Mouse (Mus musculus): ENCODE results near the gene Galnt9.

GRCm38 (mm10) chr5:110525701-110526100 lies 18.5 kb upstream of the Galnt9 start:
- TF ChIP-seq CTCF (IDR thresholded peaks at IDR 0.05; ENCODE audit: low read depth, low read length) (no peak), POLR2A (IDR thresholded peaks at IDR 0.05; ENCODE audit: borderline replicate concordance, low read depth, low read length) (no peak)
